Mouse (Mus musculus): ENCODE results near the gene Capn12.

DNA sequence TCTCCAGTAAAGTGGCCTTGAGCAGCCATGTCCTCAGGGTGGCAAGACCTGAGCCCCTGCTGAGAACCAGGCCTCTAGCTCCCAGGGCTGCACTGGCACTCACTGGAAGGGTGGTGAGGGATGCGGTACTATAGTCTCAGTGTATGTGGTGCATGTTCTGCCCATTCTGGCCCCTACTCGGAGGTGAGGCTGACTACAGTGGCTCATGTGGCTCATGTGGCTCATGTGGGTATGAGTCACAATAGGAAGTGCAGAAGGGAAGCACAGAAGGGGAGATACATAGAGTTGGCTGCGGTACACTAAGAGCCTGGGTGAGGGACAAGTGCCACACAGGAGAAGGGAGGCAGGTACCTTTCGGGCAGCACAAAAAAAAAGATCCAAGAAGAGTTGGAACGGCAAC is 26.0 kb downstream of the Capn12 start:
- TF ChIP-seq SIN3A (IDR thresholded peaks at IDR 0.05; ENCODE audit: low read length) (no peak), POLR2A (IDR thresholded peaks at IDR 0.05; ENCODE audit: low read depth, low read length) (no peak), NELFE (IDR thresholded peaks at IDR 0.05; ENCODE audit: low read depth, low read length) (no peak), USF2 (conservative IDR thresholded peaks at IDR 0.05; ENCODE audit: low read depth, low read length) (no peak), CTCF (conservative IDR thresholded peaks at IDR 0.05 in 1 of 2, IDR thresholded peaks at IDR 0.05 in 1 of 2; ENCODE audit: low read depth in 2 of 2, low read length in 2 of 2) (no peak), TCF12 (IDR thresholded peaks at IDR 0.05; ENCODE audit: low read depth, low read length) (no peak)
